Mouse (Mus musculus) cerebellum, postnatal 36 days (tissue): ENCODE measurements around the gene Fam76a.

Experiments used
- DNase-seq, 2 experiments: peaks; one replicate each; pipeline ENCODE4 v3.0.0; 2021 to 2022; ENCODE audit warnings: mixed read lengths in 2 of 2

Fam76a gene

GRCm38 (mm10) chr4:132922558-132923008 lies at the start of gene Fam76a:
TSS of gene Fam76a (minus strand) at chr4:132922558.
- peak; percentile 100 for DNase-seq

GRCm38 (mm10) chr4:132972101-132972500 lies 49.7 kb upstream of the Fam76a start:
- no peak for DNase-seq

- DNase-seq = no peak
Measured at GRCm38 (mm10) chr4:132971601-132972000, 49.2 kb upstream of the Fam76a start.

GRCm38 (mm10) chr4:132968105-132968938 lies 46.0 kb upstream of the Fam76a start:
- DNase-seq = no peak

- DNase-seq = no peak
Measured at GRCm38 (mm10) chr4:132964473-132964872, 42.1 kb upstream of the Fam76a start.

GRCm38 (mm10) chr4:132964064-132964463 lies 41.7 kb upstream of the Fam76a start:
- DNase-seq = no peak

- no peak for DNase-seq
Measured at GRCm38 (mm10) chr4:132963436-132963835, 41.1 kb upstream of the Fam76a start.

- DNase-seq = no peak
Measured at GRCm38 (mm10) chr4:132962628-132963027, 40.3 kb upstream of the Fam76a start.

GRCm38 (mm10) chr4:132961866-132962265 lies 39.5 kb upstream of the Fam76a start:
- no peak for DNase-seq

GRCm38 (mm10) chr4:132960864-132961639 lies 38.7 kb upstream of the Fam76a start:
- no peak for DNase-seq

GRCm38 (mm10) chr4:132960313-132960712 lies 38.0 kb upstream of the Fam76a start:
- DNase-seq = no peak

GRCm38 (mm10) chr4:132959679-132960045 lies 37.3 kb upstream of the Fam76a start:
- no peak for DNase-seq

- no peak for DNase-seq
Measured at GRCm38 (mm10) chr4:132958741-132959678, 36.7 kb upstream of the Fam76a start.

GRCm38 (mm10) chr4:132955395-132955791 lies 33.0 kb upstream of the Fam76a start:
- DNase-seq = no peak

- DNase-seq = peak; percentile 43 to 49
Measured at GRCm38 (mm10) chr4:132954530-132955394, 32.4 kb upstream of the Fam76a start.

- no peak for DNase-seq
Measured at GRCm38 (mm10) chr4:132950999-132951398, 28.6 kb upstream of the Fam76a start.

- DNase-seq = no peak
Measured at GRCm38 (mm10) chr4:132949882-132950532, 27.6 kb upstream of the Fam76a start.

- DNase-seq = peak; percentile 66 to 71
Measured at GRCm38 (mm10) chr4:132946047-132947001, 24.0 kb upstream of the Fam76a start.

- peak; percentile 85 to 91 for DNase-seq
Measured at GRCm38 (mm10) chr4:132945261-132946046, 23.1 kb upstream of the Fam76a start.
